Mouse (Mus musculus) regulatory T cell (primary cell): ENCODE data around the gene Kif1c.

ENCODE experiments used
- in situ Hi-C: fragments of 300-600 bp; cut with MboI, MseI; formaldehyde crosslinking; loops from one replicate; pipeline ENCODE4 v1.15.1; 2025; ENCODE audit warnings: high pct_unique_total_duplicates

The Kif1c gene

DNA sequence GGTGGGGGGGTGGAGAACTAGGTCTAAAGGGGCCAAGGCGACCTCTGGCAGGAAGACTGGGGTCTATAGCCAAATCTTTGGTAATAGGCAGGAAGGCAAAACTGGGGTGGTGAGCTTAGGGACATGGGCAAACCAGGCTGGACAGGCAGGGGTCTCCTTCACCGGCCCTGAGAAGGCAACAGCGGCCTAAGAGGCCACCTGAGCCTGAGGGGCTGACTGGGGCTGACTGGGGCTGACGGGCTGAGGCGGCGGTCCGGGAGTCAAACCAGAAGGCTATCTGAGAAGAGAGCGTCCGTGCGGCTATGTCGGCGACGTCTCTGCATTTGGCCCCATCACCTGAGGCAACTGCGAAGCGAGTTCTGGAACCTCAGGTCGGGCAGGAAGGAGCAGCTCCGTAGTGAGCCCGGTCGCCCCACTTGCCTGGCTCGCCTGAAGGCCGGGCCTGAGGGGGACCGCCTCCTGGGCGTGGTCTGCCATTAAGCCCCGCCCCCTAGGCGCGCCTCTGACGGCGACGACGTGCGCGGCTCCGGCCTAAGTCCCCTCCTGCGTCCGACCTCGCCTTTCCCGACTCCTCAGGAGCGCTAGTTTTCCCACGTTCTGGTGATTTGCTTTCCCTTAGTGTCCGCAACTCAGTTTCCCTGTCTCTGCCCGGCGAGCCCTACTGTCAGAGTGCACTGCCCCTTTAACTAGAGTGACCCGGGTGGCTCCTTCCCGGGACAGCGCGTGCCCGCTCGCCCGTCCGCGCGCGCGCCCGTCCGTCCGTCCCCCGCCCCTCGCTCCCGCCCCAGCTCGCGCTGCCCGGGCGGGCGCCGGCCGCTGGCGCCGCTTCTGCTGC lies at the start of gene Kif1c, which contains the start of gene Inca1:
Gene Kif1c, plus strand, starts transcription at position 827 of the 835 bp plus-strand sequence.
Gene Inca1, minus strand, starts transcription at position 434 of the 835 bp plus-strand sequence.
- in situ Hi-C loops: loop anchor here (5.0 kb wide), 1 partner anchor 48 kb away; the partner anchor contains the start of gene Pfn1

DNA sequence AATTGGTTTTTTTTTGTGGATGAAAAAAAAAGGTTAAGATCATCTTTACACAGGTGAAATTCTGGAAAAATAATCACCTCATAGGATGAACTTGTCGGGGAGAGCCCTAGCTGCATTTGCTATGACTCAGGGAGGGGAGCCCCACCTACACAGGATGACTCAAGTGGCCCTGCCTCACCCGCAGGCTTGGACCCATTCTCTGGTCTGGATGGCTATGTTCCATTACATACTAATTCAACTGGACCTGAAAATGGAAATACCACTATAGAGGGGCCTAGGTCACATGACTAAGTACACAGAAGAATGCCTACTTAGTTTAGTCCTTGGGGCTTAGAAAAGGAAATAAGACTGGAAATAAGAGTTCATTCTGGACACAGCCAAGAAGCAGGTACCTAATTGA lies 49.0 kb upstream of the Kif1c start:
- in situ Hi-C loops: loop anchor here (5.0 to 25.0 kb wide), 2 partner anchors 51 to 1239 kb away; partner anchors contain the start of genes Inca1, Kdm6b and Kif1c

DNA sequence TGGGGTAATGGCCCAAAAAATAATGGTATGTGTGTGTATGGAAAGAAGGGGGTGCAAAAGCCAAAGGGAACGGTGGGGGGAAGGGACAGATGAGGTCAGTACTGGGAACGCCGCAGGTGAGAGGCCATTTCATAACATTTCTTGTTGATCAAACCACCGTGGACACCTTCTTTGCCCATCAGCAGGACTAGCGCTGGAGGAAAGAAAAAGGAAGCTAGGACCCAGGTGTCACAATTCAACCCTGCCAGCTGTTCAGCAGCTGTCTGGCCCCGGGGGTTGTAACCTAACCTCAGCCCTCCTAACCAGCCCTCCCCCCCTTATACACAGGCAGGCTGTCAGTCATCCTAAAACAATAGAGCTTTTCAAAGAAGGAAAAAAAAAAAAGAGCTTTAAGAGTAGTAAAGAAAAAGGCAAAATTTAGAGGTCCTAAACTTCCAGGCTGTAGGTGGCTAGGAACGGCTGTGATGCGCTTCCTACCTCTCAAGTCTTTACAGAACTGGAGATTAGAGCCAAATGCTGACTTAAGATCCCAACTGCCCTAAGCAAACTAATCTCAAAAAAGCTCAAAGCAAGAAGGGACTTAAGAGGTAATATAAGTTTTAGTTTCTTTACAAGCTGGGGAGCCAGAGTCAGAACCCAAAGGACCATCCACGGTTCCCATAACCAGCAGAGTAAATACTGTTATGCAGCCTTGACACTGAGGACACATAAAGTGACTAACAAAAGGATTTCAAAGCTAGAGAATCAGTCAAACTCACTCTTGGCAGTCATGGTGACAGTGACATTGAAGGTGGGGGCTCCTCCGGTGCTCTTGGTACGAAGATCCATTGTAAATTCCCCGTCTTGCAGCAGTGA lies 48.1 kb upstream of the Kif1c start:
- in situ Hi-C loops: loop anchor here (5.0 to 25.0 kb wide), 2 partner anchors 50 to 1240 kb away; partner anchors contain the start of genes Inca1, Kdm6b and Kif1c

DNA sequence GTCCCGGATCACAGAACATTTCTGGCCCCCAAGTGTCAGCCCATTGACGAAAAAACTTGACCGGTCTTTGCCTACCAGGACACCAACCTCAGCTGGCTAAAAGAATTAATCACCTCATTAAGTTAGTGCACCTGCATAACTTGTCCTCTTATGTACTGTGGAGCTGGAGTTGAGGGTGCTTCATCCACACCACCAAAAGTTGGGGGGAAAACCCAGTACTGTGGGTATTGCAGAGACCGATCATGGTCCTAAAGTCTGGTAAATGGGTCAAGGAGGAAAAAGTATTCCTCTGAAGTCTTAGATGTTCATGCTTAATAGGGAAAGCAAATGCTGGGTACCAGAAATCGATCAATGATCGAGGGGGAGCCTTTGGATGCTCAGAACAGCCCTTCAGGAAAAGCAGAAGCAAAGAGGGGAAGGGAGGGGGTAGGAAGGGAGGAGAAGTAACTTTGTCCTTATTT lies 47.4 kb upstream of the Kif1c start:
- in situ Hi-C loops: loop anchor here (5.0 to 25.0 kb wide), 2 partner anchors 49 to 1241 kb away; partner anchors contain the start of genes Inca1, Kdm6b and Kif1c

DNA sequence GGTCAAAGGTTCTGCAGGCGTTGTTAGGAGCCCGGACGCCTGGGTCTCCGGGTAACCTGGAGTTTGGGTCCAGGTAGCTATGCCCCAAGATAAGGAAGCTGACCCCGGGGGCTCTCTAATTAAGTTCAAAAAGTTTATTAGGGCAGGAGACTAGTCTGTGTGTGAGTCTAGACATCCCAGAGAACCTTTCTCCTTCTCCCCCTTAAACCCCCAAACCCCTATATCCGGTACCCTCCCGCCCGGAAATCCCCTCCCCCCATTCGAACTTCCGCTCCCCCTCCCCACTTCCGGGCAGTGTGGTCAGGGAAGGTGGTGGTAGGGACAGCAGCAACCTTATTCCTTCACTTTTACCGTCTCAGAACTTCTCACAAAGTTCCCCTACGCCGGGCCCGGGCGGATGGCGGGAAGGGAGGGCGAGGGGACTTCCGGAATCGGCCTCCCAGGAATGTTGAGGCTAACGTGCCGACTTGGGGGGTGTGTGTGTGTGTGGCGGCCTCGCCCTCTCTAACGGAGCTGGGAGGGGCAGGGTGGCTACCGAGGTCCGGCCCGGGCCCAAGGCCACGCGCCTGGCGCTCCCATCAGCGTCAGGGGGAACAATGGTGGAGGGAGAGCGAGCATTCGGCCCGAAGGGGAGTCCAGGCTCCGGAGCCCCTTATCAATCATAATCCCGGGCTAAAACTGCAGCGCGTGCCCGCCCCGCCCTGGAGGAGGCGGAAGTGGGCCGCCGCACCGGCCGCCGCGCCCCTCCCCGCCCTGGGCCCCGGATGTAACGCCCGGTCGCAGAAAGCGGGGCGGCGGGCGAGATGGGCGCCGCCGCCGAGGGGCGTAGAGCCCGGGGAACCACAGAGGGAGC lies 46.8 kb upstream of the Kif1c start:
- in situ Hi-C loops: loop anchor here (5.0 to 25.0 kb wide), 2 partner anchors 49 to 1241 kb away; partner anchors contain the start of genes Inca1, Kdm6b and Kif1c

DNA sequence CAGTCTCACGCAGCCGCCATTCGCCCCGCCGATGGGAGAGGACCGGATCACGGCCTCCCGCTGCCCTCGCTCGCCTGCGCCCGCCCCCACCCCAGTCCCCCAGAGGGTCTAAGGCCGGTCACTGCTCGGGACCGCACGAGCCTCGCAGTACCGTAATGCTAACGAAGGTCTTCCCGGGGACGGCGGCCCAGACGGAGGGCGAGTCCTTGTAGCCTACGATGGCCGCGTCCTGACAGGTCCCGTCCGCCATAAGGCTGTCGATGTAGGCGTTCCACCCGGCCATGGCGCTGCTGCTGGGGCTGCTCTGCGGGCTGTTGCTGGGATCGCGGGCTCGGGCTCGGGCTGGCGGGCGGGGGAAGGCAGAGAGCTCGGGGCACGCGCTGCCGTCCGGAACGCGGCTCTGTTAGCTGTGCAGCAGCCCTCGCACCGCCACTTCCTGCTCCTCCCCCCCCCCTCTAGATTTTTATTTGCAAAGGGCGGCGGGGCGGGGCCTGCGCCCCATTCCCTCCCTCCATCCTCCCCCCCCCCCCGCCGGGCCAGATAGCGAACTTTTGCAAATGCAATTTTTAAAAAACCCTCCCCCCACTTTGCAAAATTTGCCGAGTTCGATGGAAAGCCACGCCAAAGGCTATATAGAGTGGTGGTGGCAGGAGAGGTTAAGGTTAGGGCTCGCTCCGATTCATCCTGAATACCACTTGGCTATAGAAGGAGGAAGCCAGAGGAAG lies 46.0 kb upstream of the Kif1c start, which contains the start of gene Pfn1:
Gene Pfn1, minus strand, starts transcription at position 447 of the 725 bp plus-strand sequence.
- in situ Hi-C loops: loop anchor here (5.0 to 25.0 kb wide), 2 partner anchors 48 to 1242 kb away; partner anchors contain the start of genes Inca1, Kdm6b and Kif1c

DNA sequence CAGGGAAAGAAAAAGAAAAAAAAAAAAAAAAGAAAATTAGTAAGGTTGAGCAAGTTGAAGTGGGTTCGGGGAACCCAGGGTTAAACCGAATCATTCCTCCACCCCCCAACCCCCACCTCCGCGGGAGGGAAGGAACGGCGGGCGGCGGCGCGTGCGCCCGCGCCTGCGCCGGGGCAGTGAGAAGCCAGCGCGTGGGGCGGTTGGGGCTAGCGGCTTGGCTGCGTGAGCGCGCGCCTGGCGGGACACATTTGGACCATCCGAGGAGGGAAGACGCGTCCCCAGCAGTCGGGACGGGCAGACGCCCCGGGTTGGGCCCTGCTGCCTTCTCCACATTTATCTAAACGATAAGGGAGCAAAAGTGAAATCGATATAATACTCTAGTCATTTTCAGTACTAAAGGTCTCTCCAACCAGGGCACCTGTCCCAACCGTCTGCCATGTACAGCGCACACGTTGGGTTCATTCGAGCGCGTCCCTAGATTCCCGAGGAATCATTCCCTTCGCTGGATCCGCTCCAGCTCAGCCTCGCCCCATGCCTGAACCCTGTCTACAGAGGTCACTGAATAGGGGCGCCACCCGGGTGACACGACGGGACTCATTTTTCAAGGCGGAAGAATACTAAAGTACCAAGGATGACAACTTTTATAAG lies 45.3 kb upstream of the Kif1c start:
- in situ Hi-C loops: loop anchor here (5.0 to 25.0 kb wide), 2 partner anchors 47 to 1243 kb away; partner anchors contain the start of genes Inca1, Kdm6b and Kif1c

DNA sequence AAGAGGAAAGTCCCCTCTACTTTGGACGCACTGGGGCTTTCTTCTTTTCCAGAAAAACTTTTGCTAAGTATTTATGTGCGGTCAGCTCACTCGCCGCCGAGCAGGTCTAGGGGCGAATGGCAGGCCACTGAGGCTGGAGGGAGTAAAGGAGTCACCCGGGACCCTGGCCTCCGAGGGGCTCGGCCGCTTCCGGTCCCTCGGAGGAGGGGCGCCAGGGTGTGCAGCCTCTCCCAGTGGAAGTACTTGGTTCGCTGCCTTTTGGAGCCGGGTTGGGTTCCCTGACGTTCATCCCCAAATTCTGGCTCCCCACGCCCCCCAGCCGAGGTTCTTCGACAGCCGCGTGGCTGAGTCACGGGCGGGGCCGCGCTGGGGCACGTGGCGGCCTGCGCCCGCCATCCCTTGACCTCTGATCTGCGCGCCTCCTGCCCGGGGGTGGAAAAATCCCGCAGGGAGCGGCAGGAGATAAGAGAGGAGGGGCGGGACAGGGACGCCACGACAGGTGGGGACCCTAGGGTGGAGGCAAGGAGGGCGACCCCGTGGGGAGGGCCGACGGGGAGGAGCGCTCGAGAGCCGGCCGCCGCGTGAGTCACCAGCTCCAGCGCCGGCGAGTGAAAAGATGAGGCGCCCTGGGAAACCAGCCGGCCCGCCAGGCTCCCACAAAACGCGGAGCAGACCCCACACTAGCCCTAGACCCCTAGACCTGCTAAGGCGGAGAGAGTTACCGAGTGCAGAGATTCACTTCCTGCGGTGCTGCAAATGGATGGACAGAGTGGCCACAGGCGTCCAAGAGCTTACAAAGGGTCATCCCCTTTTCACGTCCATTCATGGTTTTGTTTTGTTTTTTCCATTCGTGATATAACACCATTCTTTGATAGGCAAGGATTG lies 44.5 kb upstream of the Kif1c start:
- in situ Hi-C loops: loop anchor here (25.0 kb wide), 1 partner anchor 1244 kb away; the partner anchor contains the start of gene Kdm6b

DNA sequence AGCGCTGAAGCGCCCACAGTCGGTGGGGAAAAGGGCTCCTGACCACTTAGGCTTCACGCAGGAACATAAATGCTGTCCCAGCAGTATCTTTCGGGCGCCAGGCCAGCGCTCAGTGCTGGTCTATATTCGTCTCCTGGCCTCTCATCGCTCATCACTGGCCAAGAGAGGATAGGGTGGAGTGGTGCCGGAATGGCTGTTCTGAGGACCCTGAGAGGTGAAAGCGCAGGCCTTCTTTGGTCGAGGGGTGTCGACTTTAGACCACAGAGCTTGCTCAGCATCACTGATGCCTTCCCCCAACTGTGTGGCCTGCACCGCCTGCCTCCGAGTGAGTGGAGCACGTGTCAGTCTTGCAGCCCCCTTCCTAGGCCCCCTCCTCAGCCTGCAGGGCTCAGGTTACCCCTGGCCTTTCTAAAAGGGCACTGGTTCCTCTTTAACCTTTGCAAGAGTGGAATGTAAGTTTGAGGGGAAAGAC lies 43.9 kb upstream of the Kif1c start:
- in situ Hi-C loops: loop anchor here (25.0 kb wide), 1 partner anchor 1244 kb away; the partner anchor contains the start of gene Kdm6b

DNA sequence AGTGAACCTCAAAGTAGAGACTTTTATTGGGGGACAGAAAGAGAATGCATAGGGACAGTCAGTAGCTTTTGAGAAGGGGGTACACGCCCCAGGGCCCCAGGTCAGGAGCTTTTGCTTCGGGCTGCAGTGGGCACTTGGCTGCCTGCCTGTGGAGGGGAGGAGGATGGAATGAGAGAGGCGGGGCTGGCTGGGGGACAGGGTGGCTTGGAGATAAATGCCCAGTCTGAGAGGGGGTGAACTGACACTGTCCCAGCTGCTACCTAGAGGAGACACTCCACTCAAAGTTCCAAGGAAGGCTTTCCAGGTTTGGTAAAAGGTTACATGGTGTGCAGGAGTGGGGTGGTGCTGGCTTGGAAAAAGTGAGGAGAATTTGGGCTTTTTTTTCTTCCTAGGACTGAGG lies 43.4 kb upstream of the Kif1c start, which contains the start of gene Eno3:
Gene Eno3, plus strand, starts transcription at position 239 of the 400 bp plus-strand sequence.
- in situ Hi-C loops: loop anchor here (25.0 kb wide), 1 partner anchor 1245 kb away; the partner anchor contains the start of gene Kdm6b

DNA sequence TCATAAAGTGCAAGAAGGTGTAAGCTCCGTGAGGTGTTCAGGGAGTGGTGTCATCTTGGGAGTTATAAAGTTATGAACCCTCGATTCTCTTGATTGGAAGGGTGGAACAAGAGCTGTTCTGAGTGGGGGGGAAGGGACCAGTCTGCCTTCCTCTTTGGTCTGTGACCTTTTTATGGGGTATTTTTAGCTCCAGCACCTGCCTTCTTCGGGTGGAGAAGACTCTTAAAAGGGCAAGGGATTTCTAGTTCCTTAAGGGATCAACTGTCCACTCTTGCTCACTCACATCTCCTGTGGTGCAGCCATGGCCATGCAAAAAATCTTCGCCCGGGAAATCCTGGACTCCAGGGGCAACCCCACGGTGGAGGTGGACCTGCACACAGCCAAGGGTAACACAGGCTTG lies 42.8 kb upstream of the Kif1c start:
- in situ Hi-C loops: loop anchor here (25.0 kb wide), 1 partner anchor 1245 kb away; the partner anchor contains the start of gene Kdm6b

DNA sequence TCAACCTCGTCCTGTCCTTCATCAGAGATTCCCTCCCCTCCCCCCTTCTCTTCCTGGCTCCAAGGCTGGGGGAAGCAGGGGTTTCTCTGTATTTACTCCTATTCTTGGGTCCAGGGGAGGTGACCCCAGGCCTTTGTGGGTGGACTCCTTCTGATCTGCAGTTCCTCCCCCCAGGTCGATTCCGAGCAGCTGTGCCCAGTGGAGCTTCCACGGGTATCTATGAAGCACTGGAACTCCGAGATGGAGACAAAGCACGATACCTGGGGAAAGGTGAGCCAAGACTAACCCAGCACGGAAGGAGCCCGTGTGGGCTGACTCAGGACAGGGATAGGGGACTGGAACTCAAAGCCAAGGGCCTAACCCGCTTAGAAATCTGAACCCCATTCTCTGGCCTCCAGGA lies 42.4 kb upstream of the Kif1c start:
- in situ Hi-C loops: loop anchor here (25.0 kb wide), 1 partner anchor 1246 kb away; the partner anchor contains the start of gene Kdm6b

DNA sequence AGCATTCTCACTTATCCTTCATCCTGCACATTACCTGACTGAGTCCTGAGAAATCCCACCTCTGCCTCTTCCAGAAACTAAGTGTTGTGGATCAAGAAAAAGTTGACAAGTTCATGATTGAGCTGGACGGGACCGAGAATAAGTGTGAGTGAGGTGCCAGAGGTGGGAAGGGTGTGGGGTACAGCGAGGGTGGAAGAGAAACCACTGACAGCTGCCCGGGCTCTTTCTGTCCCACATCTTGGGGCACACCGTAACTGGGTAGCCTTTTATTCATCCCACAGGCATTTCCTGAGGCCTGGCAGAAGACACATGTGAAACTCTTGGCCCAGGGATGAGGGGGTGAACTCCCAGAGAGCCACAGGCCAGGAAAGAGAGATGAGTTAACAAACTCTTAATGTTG lies 41.8 kb upstream of the Kif1c start:
- in situ Hi-C loops: loop anchor here (25.0 kb wide), 1 partner anchor 1246 kb away; the partner anchor contains the start of gene Kdm6b

DNA sequence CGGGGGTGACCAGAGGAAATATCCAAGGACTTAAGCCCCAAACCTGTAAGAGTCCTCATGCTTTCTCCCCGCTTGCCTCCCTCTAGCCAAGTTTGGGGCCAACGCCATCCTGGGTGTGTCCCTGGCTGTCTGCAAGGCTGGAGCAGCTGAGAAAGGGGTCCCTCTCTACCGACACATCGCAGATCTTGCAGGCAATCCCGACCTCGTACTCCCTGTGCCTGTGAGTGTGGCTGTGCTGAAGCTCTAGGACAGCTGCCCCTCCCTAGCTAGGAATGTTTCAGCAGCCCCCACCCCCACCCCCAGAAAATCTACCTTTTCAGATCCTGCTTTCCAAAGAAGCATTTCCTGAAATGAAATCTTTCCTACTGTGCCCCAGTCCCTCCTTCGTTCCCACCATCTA lies 41.4 kb upstream of the Kif1c start:
- in situ Hi-C loops: loop anchor here (25.0 kb wide), 1 partner anchor 1247 kb away; the partner anchor contains the start of gene Kdm6b

DNA sequence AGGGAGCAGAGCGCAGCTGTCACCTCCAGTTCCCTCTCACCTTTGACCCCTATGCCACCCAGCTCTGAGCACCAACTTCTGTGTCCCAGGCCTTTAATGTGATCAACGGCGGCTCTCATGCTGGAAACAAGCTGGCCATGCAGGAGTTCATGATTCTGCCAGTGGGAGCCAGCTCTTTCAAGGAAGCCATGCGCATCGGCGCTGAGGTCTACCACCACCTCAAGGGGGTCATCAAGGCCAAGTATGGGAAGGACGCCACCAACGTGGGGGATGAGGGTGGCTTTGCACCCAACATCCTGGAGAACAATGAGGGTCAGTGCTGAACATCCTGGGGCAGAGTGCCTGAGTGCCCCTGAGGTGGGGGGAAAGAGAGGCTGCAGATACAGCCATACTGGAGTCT lies 39.8 kb upstream of the Kif1c start:
- in situ Hi-C loops: loop anchor here (25.0 kb wide), 1 partner anchor 1248 kb away; the partner anchor contains the start of gene Kdm6b

DNA sequence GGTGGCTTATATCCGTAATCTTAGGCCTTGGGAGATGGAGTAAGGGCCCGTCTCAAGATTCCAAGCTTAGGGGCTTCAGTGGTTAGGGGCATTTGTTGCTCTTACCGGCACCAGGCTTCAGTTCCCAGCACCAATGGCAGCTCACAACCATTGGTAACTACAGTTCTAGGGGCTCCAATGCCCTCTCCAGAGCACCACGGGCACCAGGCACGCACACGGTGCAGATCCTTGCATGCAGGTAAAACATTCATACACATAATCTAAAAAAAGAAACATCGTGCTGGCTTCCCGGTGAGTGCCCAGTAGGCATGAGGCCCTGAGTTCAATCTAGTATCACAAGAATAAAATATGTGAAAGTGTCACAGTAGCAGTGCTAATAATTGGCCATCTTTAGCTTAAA lies 37.2 kb upstream of the Kif1c start:
- in situ Hi-C loops: loop anchor here (25.0 kb wide), 1 partner anchor 1251 kb away; the partner anchor contains the start of gene Kdm6b

DNA sequence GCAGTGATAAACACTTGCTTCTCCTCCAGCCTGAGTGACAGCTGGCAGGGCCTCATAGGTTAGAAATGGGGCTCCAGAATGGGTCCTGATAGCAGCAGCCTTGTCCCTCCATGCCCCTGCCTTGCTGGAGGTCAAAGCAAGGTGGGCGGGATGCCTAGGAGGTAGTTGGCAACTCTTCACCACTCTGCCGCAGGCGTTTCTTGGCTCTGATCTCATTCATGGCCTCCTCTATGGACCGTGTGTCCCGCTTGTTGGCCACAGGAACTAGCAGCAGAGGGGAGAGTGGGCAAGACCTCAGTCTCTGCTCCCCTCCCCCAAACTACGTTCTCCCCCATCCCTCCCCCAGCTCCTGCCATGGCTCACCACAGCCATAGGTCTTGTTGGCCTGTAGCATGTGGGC lies 36.4 kb upstream of the Kif1c start:
- in situ Hi-C loops: loop anchor here (25.0 kb wide), 1 partner anchor 1252 kb away; the partner anchor contains the start of gene Kdm6b
